Comparison of ENCODE assay signal across 15 mouse cellular contexts in genomic region chr13:77046416-77046815, GRCm38 (mm10).
DNase-seq lines count a peak whose midpoint lies in the region; ATAC-seq lines count a peak whose summit lies in the region.
"Had no signal": no experiment of that assay in that cellular context is flagged by ENCODE, and none has a peak within 500 bp of the region (broad histone marks: within the 10 kb centered on the region; RNA-seq: fewer than 3 reads in every experiment).

No protein-coding gene starts in this region.

- H3K36me3 ChIP-seq in neural tube, embryonic 12.5 days = no peaks in the 10 kb centered on the region
- H3K36me3 ChIP-seq in hindbrain, embryonic 16.5 days (ENCODE audit: control insufficient read depth, insufficient read depth, low read length) = no peaks in the 10 kb centered on the region
- H3K36me3 ChIP-seq in kidney, embryonic 14.5 days (ENCODE audit: control insufficient read depth, insufficient read depth, low read length) = no peaks in the 10 kb centered on the region
- H3K36me3 ChIP-seq: heart, embryonic 15.5 days; intestine, embryonic 15.5 days had no signal

- no peak overlapping the region for H3K4me3 ChIP-seq in neural tube, embryonic 12.5 days
- no peak overlapping the region for H3K4me3 ChIP-seq in hindbrain, embryonic 16.5 days (ENCODE audit: low read length)
- H3K4me3 ChIP-seq in kidney, embryonic 14.5 days (ENCODE audit: low read length) = no peak overlapping the region
- H3K4me3 ChIP-seq: embryonic facial prominence, embryonic 15.5 days; gastrocnemius, adult 2 months; heart, embryonic 15.5 days; intestine, embryonic 15.5 days had no signal

- peak; percentile 48; the same call in 1 of the 2 replicates for ATAC-seq in neural tube, embryonic 12.5 days (ENCODE audit: low FRiP score, low read depth)
- peak; percentile 83 for ATAC-seq in hindbrain, embryonic 16.5 days
- ATAC-seq in kidney, embryonic 14.5 days (ENCODE audit: low FRiP score, low TSS enrichment) = no peak

- H3K4me1 ChIP-seq in neural tube, embryonic 12.5 days = no peaks in the 10 kb centered on the region; the same call in 1 of the 2 replicates
- H3K4me1 ChIP-seq in hindbrain, embryonic 16.5 days (ENCODE audit: control insufficient read depth, insufficient read depth, low read depth, low read length) = no peaks in the 10 kb centered on the region; the same call in 1 of the 2 replicates
- no peaks in the 10 kb centered on the region for H3K4me1 ChIP-seq in kidney, embryonic 14.5 days (ENCODE audit: control insufficient read depth, insufficient read depth, low read length)
- H3K4me1 ChIP-seq: embryonic facial prominence, embryonic 15.5 days; intestine, embryonic 15.5 days had no signal

- H3K9ac ChIP-seq in neural tube, embryonic 12.5 days = no peak overlapping the region
- no peak overlapping the region for H3K9ac ChIP-seq in hindbrain, embryonic 16.5 days (ENCODE audit: low read depth, low read length)
- no peak overlapping the region for H3K9ac ChIP-seq in kidney, embryonic 14.5 days (ENCODE audit: low read depth, low read length)
- H3K9ac ChIP-seq: embryonic facial prominence, embryonic 15.5 days; heart, embryonic 15.5 days; intestine, embryonic 15.5 days had no signal

- H3K9me3 ChIP-seq in neural tube, embryonic 12.5 days = no peaks in the 10 kb centered on the region
- no peaks in the 10 kb centered on the region for H3K9me3 ChIP-seq in hindbrain, embryonic 16.5 days (ENCODE audit: control insufficient read depth, low read length)
- no peaks in the 10 kb centered on the region for H3K9me3 ChIP-seq in kidney, embryonic 14.5 days (ENCODE audit: control insufficient read depth, low read length)
- H3K9me3 ChIP-seq: embryonic facial prominence, embryonic 15.5 days; heart, embryonic 15.5 days; intestine, embryonic 15.5 days had no signal

- no peak overlapping the region for H3K27ac ChIP-seq in neural tube, embryonic 12.5 days
- H3K27ac ChIP-seq in hindbrain, embryonic 16.5 days (ENCODE audit: low read depth, low read length) = no peak overlapping the region
- H3K27ac ChIP-seq in kidney, embryonic 14.5 days (ENCODE audit: low read depth, low read length) = no peak overlapping the region
- H3K27ac ChIP-seq: embryonic facial prominence, embryonic 15.5 days; gastrocnemius, adult 2 months; heart, embryonic 15.5 days; intestine, embryonic 15.5 days had no signal

- WGBS in neural tube, embryonic 12.5 days = 79% methylated on average over 10 of the region's 10 CpGs
- WGBS in hindbrain, embryonic 16.5 days = 39% methylated on average over 10 of the region's 10 CpGs
- WGBS in kidney, embryonic 14.5 days = 86% methylated on average over 10 of the region's 10 CpGs

- no peaks in the 10 kb centered on the region for H3K27me3 ChIP-seq in neural tube, embryonic 12.5 days (replicated peaks)
- H3K27me3 ChIP-seq in hindbrain, embryonic 16.5 days (replicated peaks; ENCODE audit: control insufficient read depth, insufficient read depth, low read length) = no peaks in the 10 kb centered on the region
- H3K27me3 ChIP-seq in kidney, embryonic 14.5 days (ENCODE audit: control insufficient read depth, insufficient read depth, low read length) = no peaks in the 10 kb centered on the region
- H3K27me3 ChIP-seq: embryonic facial prominence, embryonic 15.5 days; heart, embryonic 15.5 days; intestine, embryonic 15.5 days had no signal

- H3K4me2 ChIP-seq in neural tube, embryonic 12.5 days (replicated peaks) = no peak overlapping the region
- H3K4me2 ChIP-seq in hindbrain, embryonic 16.5 days (ENCODE audit: low read length) = peak overlapping the region; percentile 37; the same call in 1 of the 2 replicates
- H3K4me2 ChIP-seq in kidney, embryonic 14.5 days (replicated peaks; ENCODE audit: low read depth, low read length) = no peak overlapping the region
- H3K4me2 ChIP-seq: embryonic facial prominence, embryonic 15.5 days; heart, embryonic 15.5 days; intestine, embryonic 15.5 days had no signal

- peak; percentile 14 for DNase-seq in embryo, embryonic 10 days (ENCODE audit: low spot score)
- no peak for DNase-seq in embryo, embryonic 10.5 days (ENCODE audit: low spot score)
- DNase-seq in neural tube, embryonic 10.5 days (ENCODE audit: extremely low spot score, low spot score) = no peak
- DNase-seq in right cerebral cortex, postnatal 14 days = peak; percentile 11
- no peak for DNase-seq in heart, adult 9 months (ENCODE audit: low spot score in 2 of 2)
- DNase-seq: B cell, adult 2 months; gastrocnemius, adult 2 months; liver; spleen, adult 18-20 months had no signal

Comparison
In these comparisons a context has a peak if more than half of its experiments do, and no peak if none do; other contexts are left out.
1. DNase-seq: peak in embryo, embryonic 10 days (single experiment) and right cerebral cortex, postnatal 14 days (single experiment); none in embryo, embryonic 10.5 days (single experiment), neural tube, embryonic 10.5 days (single experiment) and heart, adult 9 months (0 of 2).